Comparison of ENCODE assay signal across 16 mouse cellular contexts in the genomic region with DNA sequence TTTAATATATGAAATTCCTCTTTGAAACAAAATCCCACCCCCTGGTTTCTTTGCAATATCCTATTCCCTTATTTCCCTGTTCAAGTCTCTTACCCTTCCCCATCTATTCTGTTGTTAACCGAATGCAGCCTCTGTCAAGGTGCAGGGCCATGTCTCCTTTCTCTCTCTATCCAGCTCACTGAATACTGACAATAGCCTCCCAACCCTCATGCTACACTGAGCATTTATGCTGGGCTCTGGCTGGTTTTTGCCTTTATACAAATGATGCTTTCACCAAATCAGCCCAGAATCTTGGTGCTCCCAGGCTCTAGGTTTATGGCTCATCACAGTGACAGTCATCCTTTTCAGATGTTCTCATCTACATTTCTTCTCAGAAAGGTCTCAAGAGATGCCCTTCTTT.
"Had no signal": no experiment of that assay in that cellular context is flagged by ENCODE, and none has a peak within 500 bp of the region (broad histone marks: within the 10 kb centered on the region; RNA-seq: fewer than 3 reads in every experiment).

No protein-coding gene starts in this region.

- H3K4me1 ChIP-seq: neural tube, embryonic 12.5 days; neural tube, embryonic 13.5 days; neural tube, embryonic 15.5 days; stomach, embryonic 15.5 days had no signal

- H3K9ac ChIP-seq: neural tube, embryonic 12.5 days; neural tube, embryonic 13.5 days; neural tube, embryonic 15.5 days; stomach, embryonic 15.5 days had no signal

- H3K4me3 ChIP-seq: neural tube, embryonic 12.5 days; neural tube, embryonic 13.5 days; neural tube, embryonic 15.5 days; stomach, embryonic 15.5 days had no signal

- H3K36me3 ChIP-seq: neural tube, embryonic 12.5 days; neural tube, embryonic 13.5 days; neural tube, embryonic 15.5 days; stomach, embryonic 15.5 days had no signal

- H3K27me3 ChIP-seq: stomach, embryonic 15.5 days had no signal

- H3K27ac ChIP-seq: neural tube, embryonic 12.5 days; neural tube, embryonic 13.5 days; neural tube, embryonic 15.5 days; stomach, embryonic 15.5 days; stomach, postnatal 0 days had no signal

- DNase-seq: right cerebral cortex, adult 18-20 months; right cerebral cortex, postnatal 14 days; right cerebral cortex, postnatal 25 days; right cerebral cortex, postnatal 4 days; spleen, adult 18-20 months; thymus, adult 18-20 months; thymus, adult 2 months; thymus, postnatal 14 days; thymus, postnatal 25 days; thymus, postnatal 36 days; thymus, postnatal 4 days had no signal

- H3K4me2 ChIP-seq: neural tube, embryonic 12.5 days; neural tube, embryonic 13.5 days; neural tube, embryonic 15.5 days; stomach, embryonic 15.5 days had no signal

- H3K9me3 ChIP-seq: neural tube, embryonic 12.5 days; neural tube, embryonic 13.5 days; neural tube, embryonic 15.5 days; stomach, embryonic 15.5 days had no signal
